Mouse (Mus musculus) gastrocnemius, adult 8-10 months (tissue): ENCODE measurements at regions not wholly inside any gene's neighbourhood (a gene's known extent, or its start where the extent isn't known, plus 50 kb on each side); places are given as distances from the start of the nearest gene placed in this dataset.

Experiments used
- DNase-seq, 2 experiments: peaks; one replicate each; pipeline ENCODE4 v3.0.0; 2022; ENCODE audit warnings: low spot score in 2 of 2

- no peak for DNase-seq
Observed at GRCm38 (mm10) chr15:25135471-25136262, 277.9 kb downstream of the Basp1 start.

- no peak for DNase-seq
Observed at GRCm38 (mm10) chr15:25130096-25130495, 283.5 kb downstream of the Basp1 start.

GRCm38 (mm10) chr15:25129572-25129971, 284.0 kb downstream of the Basp1 start:
- no peak for DNase-seq

- no peak for DNase-seq
Observed at GRCm38 (mm10) chr15:25120441-25120840, 293.1 kb downstream of the Basp1 start.

- DNase-seq = no peak
Observed at GRCm38 (mm10) chr15:25117980-25118379, 295.6 kb downstream of the Basp1 start.

GRCm38 (mm10) chr15:25102727-25103126, 310.8 kb downstream of the Basp1 start:
- DNase-seq = no peak

GRCm38 (mm10) chr15:25093758-25094157, 319.8 kb downstream of the Basp1 start:
- DNase-seq = no peak

GRCm38 (mm10) chr15:25069701-25070100, 343.9 kb downstream of the Basp1 start:
- DNase-seq = no peak

GRCm38 (mm10) chr15:25059347-25059746, 354.2 kb downstream of the Basp1 start:
- no peak for DNase-seq

GRCm38 (mm10) chr15:25047875-25048274, 365.7 kb downstream of the Basp1 start:
- DNase-seq = no peak

- no peak for DNase-seq
Observed at GRCm38 (mm10) chr15:25046514-25047138, 366.9 kb downstream of the Basp1 start.

GRCm38 (mm10) chr15:25036231-25036630, 377.3 kb downstream of the Basp1 start:
- DNase-seq = no peak

- DNase-seq = no peak
Observed at GRCm38 (mm10) chr15:25027865-25028264, 385.7 kb downstream of the Basp1 start.

GRCm38 (mm10) chr15:25026786-25027461, 386.6 kb downstream of the Basp1 start:
- DNase-seq = no peak

GRCm38 (mm10) chr15:25026351-25026750, 387.2 kb downstream of the Basp1 start:
- DNase-seq = no peak

GRCm38 (mm10) chr15:25020916-25021315, 392.6 kb downstream of the Basp1 start:
- DNase-seq = no peak

- no peak for DNase-seq
Observed at GRCm38 (mm10) chr15:25019352-25019941, 394.1 kb downstream of the Basp1 start.

GRCm38 (mm10) chr15:25018937-25019336, 394.6 kb downstream of the Basp1 start:
- no peak for DNase-seq

GRCm38 (mm10) chr15:25007720-25008119, 405.8 kb downstream of the Basp1 start:
- DNase-seq = no peak

- DNase-seq = no peak
Observed at GRCm38 (mm10) chr15:25000171-25000570, 413.4 kb downstream of the Basp1 start.

GRCm38 (mm10) chr15:24993325-24993673, 420.3 kb downstream of the Basp1 start:
- no peak for DNase-seq

GRCm38 (mm10) chr15:24992665-24993324, 420.8 kb downstream of the Basp1 start:
- no peak for DNase-seq
